Mouse (Mus musculus) midbrain, embryonic 10.5 days (tissue): Measurements from ENCODE around the gene Gucy2g. TPM values are rescaled to one million over a fixed set of nuclear protein-coding genes. Genes with fewer than 3 reads are reported as not detected.
"Not testable (repeated sequence)": the region's sequence is repeated elsewhere in the genome, so short reads cannot be mapped to it uniquely, and the experiment has no call there.

Experiments
- DNase-seq: peaks from one replicate; pipeline ENCODE4 v3.0.0-alpha.2; 2017; ENCODE audit warnings: low spot score
- H3K27ac ChIP-seq: fragments of 300-500 bp; sonication (generic); replicated peaks from 2 replicates; pipeline ENCODE4 v1.5.1; 2016; ENCODE audit warnings: mild to moderate bottlenecking
- H3K27me3 ChIP-seq: fragments of 300-500 bp; sonication (generic); 2 replicates; pipeline ENCODE4 v1.6.1; 2016; ENCODE audit warnings: low read depth, mild to moderate bottlenecking; ENCODE audit not compliant: poor library complexity, severe bottlenecking
- H3K36me3 ChIP-seq: fragments of 300-500 bp; sonication (generic); 2 replicates; pipeline ENCODE4 v1.6.1; 2016; ENCODE audit warnings: mild to moderate bottlenecking, moderate library complexity
- H3K4me1 ChIP-seq: fragments of 300-500 bp; sonication (generic); 2 replicates; pipeline ENCODE4 v1.6.1; 2016
- H3K4me3 ChIP-seq: fragments of 300-500 bp; sonication (generic); 2 replicates; pipeline ENCODE4 v1.5.1; 2016; ENCODE audit warnings: mild to moderate bottlenecking, moderate library complexity
- H3K9me3 ChIP-seq: fragments of 300-500 bp; sonication (generic); replicated peaks from 2 replicates; pipeline ENCODE4 v1.6.1; 2016; ENCODE audit warnings: mild to moderate bottlenecking
- WGBS: fragments of 180-500 bp; shearing (Covaris S2); methylation state at CpG from one replicate; pipeline ENCODE4 v1.1.7; 2016; 5-methylcytosine and 5-hydroxymethylcytosine counted together
- polyA plus RNA-seq: library from polyadenylated mRNA; unstranded; fragments of >200 nt; fragmentation: Nextera tagmentation; extraction: Ambion mirVana; gene quantifications from 2 replicates; pipeline ENCODE4 v1.2.1, GENCODE M21; 2016

Gene Gucy2g
- polyA plus RNA-seq, 1 experiment from 2014 or later = not detected

DNA sequence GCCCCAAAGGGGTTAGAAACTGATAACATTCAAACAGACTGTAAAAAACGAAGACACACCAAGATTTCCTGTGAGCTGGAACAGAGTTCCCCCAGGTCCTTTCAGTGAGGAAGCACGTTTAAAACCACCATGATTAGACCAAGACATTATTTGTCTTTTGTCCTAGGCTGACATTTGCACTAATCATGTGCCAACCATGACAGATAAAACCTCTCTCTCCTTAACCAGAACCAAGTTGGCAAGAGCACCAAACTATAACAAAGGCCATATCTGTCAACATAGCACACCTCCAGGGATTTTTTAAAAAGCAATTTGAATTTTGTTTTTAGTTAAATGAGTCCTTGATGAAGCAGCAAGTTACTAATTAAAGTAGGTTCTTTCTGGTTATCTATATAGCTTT, 73.3 kb downstream of the Gucy2g start:
- no peak for DNase-seq
- H3K4me3 ChIP-seq = no peak overlapping the region
- 80% methylated on average over 2 of the region's 2 CpGs for WGBS
- peaks cover 16% of the 10 kb centered on the region for H3K9me3 ChIP-seq
- no peaks in the 10 kb centered on the region for H3K36me3 ChIP-seq
- no peaks in the 10 kb centered on the region for H3K27me3 ChIP-seq
- H3K4me1 ChIP-seq = no peaks in the 10 kb centered on the region
- no peak overlapping the region for H3K27ac ChIP-seq

DNA sequence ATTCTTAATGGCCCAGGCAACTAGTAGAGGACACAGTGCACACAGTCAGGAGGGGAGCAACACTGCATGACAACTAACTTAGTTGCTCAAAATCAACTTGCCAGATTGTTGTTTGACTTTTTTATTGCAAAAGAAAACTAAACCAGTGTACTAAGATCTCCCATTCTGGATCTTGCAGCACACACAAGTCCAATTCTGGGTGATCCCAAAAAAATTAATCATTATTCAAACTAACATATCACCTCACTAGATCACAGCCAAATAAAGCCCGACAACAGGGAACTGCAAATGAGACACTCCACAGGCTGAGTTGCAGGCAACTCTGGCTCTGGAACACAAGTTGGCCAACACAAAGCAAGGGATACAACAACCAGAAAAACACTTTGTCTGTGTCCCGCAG, 74.3 kb downstream of the Gucy2g start:
- WGBS = 92% methylated on average over 2 of the region's 2 CpGs
- Histone ChIP-seq H3K27me3 (no peaks in the 10 kb centered on the region), H3K9me3 (peaks cover 16% of the 10 kb centered on the region), H3K4me3 (no peak overlapping the region), H3K36me3 (no peaks in the 10 kb centered on the region), H3K4me1 (peaks cover 5% of the 10 kb centered on the region), H3K27ac (no peak overlapping the region)
- no peak for DNase-seq

DNA sequence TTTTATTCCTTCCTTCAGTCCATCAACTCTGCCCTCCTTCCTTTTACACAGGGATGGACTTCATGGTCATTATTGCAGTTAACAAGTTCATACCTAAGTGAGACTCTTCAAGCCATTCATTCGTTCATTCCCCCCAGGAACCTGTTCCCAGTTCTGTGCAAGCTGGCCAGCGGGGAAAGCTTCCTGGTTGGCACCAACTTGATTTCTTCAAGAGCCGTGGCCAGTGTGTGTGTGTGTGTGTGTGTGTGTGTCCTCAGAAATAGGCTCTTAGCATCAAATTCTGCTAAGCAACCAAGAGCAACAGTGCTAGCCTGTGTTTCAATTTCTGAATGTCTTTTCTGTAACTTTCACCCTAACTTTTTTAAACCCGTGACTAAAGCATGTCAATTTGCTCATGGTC, 75.1 kb downstream of the Gucy2g start:
- Histone ChIP-seq H3K27ac (no peak overlapping the region), H3K27me3 (no peaks in the 10 kb centered on the region), H3K36me3 (no peaks in the 10 kb centered on the region), H3K4me1 (peaks cover 5% of the 10 kb centered on the region), H3K9me3 (peaks cover 16% of the 10 kb centered on the region), H3K4me3 (no peak overlapping the region)
- DNase-seq = no peak
- WGBS = 86% methylated on average over 4 of the region's 4 CpGs

DNA sequence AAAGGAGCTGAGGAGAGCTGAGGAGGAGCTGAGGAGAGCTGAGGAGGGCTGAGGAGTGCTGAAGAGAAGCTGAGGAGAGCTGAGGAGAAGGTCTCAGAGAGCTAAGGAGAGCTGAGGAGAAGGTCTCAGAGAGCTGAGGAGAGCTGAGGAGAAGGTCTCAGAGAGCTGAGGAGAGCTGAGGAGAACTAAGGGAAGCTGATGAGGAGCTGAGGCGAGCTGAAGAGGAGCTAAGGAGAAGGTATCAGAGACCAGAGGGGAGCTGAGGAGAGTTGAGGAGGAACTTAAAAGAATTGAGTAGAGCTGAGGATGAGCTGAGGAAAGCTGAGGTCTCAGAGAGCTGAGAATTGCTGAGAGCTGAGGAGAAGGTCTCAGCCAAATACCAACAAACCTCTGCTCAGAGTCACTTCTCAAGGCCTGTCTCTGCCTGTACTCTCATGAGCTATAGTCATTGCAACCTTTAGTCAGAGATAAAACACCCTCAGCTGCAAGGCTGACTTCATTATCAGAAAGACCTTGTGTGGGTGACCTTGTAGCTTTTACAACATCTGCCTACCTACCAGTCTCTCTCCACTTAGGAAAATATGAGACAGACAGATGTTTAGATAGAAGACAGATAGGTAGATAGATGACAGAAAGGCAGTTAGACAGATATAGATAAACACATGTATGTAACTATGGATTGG, 75.7 kb downstream of the Gucy2g start:
- WGBS = 85% methylated on average over 1 of the region's 1 CpGs
- peaks cover 11% of the 10 kb centered on the region for H3K9me3 ChIP-seq
- H3K4me3 ChIP-seq = no peak overlapping the region
- no peaks in the 10 kb centered on the region for H3K36me3 ChIP-seq
- H3K4me1 ChIP-seq = peaks cover 5% of the 10 kb centered on the region
- no peaks in the 10 kb centered on the region for H3K27me3 ChIP-seq
- no peak for DNase-seq
- H3K27ac ChIP-seq = no peak overlapping the region

DNA sequence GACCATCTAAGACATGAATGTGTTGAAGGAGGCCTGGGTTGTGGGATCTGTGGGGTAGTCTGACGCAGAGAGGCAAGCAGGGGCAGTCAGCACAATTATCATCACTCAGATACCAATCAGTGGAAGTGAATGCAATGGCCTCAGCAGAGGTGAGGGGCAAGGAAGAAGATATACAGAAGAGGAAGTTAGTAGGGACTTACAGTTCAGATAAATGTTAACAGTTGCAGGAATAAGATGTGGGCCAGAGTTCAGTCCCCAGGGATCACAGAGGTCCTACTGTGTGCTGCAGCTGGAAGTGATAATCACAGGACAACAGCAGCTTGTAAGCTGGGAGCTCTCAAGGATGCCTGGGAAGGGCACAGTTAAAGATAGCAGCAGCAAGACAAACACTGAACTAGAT, 76.9 kb downstream of the Gucy2g start:
- Histone ChIP-seq H3K4me1 (peaks cover 5% of the 10 kb centered on the region), H3K36me3 (no peaks in the 10 kb centered on the region)
- WGBS = 86% methylated on average over 1 of the region's 1 CpGs

DNA sequence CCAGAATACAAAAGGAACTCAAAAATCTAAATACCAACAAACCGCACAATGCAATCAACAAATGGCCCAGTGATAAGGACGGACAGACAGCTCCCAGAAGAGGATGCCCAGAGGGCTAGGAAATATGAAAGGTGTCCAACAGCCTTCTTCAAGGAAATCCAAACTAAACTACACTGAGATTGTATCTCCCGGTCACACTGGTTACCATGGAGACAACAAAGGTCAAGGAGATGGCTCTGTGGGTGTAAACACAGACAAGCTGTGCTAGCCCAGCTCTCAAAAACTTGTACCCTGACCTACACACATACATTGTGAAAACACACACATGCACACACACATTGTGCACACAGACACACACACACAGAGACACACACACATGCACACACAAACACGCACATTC, 78.8 kb downstream of the Gucy2g start:
- 80% methylated on average over 4 of the region's 4 CpGs for WGBS

More for the DNA sequence above, 76.9 kb downstream of the Gucy2g start:
- no peak for DNase-seq
- Histone ChIP-seq H3K9me3 (no peaks in the 10 kb centered on the region), H3K4me3 (no peak overlapping the region), H3K27ac (no peak overlapping the region), H3K27me3 (no peaks in the 10 kb centered on the region)

DNA sequence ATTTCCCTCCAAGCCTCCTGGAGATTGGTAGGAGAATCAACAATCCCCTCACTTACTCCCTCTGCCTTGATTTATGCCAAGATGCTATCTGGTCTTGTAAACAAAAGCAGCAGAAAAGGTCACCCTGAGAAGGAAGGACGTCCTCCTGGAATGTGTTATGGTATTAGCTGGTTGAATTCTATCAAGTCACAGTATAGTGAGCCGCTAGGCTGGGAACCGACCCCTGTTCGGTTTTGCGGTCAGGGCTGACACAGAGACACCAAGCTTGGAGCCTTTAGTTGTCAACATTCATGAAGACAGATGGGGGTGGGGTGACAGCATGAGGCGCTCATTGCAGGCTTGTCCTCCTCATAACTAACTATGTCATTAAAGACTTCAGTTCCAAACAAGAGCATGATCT, 81.2 kb downstream of the Gucy2g start:
- no peak for DNase-seq
- Histone ChIP-seq H3K9me3 (no peaks in the 10 kb centered on the region), H3K27ac (no peak overlapping the region), H3K36me3 (no peaks in the 10 kb centered on the region), H3K4me1 (peaks cover 5% of the 10 kb centered on the region), H3K4me3 (no peak overlapping the region), H3K27me3 (no peaks in the 10 kb centered on the region)
- 94% methylated on average over 6 of the region's 6 CpGs for WGBS

More for the DNA sequence above, 78.8 kb downstream of the Gucy2g start:
- DNase-seq = no peak
- H3K4me3 ChIP-seq = no peak overlapping the region
- H3K27me3 ChIP-seq = no peaks in the 10 kb centered on the region
- H3K4me1 ChIP-seq = peaks cover 5% of the 10 kb centered on the region
- H3K27ac ChIP-seq = peak overlapping the region; percentile 34; the same call in 1 of the 2 replicates
- H3K9me3 ChIP-seq = no peaks in the 10 kb centered on the region
- H3K36me3 ChIP-seq = no peaks in the 10 kb centered on the region

DNA sequence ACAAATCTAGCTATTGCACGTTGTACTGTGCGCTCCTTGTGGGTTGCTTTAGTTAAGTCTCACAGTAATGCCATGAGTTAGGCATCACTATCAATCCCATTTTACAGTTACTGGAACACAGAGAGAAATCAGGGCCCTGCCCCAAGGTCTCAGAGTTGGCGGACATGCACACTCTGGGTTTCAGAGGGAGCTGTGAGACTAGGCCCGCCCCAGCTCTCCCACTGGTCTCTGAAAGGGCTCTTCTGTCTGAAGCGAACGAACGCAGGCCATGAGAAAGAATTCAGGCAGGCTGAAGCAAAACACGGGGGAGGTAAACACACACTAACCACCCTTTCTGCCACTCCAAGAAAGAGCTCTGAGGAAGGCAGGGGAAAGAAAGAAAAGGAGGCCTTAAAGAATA, 82.4 kb downstream of the Gucy2g start:
- DNase-seq = no peak
- Histone ChIP-seq H3K9me3 (no peaks in the 10 kb centered on the region), H3K27ac (peak overlapping the region; percentile 30; the same call in 1 of the 2 replicates), H3K4me1 (peaks cover 5% of the 10 kb centered on the region), H3K27me3 (no peaks in the 10 kb centered on the region), H3K4me3 (no peak overlapping the region), H3K36me3 (no peaks in the 10 kb centered on the region)
- 71% methylated on average over 8 of the region's 8 CpGs for WGBS

DNA sequence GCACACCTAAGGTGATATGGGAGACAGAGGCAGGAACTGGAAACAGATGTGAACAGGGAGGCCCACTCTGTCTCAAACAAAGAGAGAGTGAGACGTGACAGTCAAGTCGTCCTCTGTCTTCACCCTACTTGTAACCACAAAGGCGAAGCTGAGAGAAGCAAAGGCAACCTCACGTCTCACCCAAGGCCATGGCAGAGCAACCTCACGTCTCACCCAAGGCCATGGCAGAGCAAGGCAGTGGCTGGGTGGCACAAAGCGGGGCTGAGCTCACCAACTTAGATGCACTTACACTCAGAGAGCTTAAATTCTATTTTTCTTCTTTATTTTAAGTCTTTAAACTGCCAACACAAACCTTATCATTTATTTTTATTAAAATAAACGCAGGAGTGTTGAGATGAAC, 84.0 kb downstream of the Gucy2g start:
- Histone ChIP-seq H3K27me3 (no peaks in the 10 kb centered on the region), H3K4me3 (no peak overlapping the region), H3K36me3 (no peaks in the 10 kb centered on the region), H3K4me1 (peaks cover under 1% of the 10 kb centered on the region; the same call in 1 of the 2 replicates), H3K27ac (no peak overlapping the region), H3K9me3 (no peaks in the 10 kb centered on the region)
- WGBS = 83% methylated on average over 7 of the region's 7 CpGs
- no peak for DNase-seq

DNA sequence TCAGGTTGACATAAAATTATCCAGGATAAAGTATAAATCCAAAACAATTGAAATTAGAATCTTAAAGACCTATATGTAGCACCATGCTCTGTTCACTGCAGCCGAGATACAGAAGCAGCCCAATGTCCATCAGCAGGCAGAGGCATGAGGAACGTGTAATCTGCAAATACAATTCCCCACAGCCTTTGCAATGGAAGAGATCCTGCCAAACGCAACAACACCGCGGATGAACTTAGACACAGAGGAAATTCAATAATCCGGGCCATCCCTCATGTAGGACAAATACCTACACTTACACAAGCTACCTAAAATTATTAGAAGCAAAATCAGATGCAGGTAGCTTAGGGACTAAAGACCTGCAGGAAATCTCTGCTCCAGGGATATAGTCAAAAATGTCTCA, 88.1 kb downstream of the Gucy2g start:
- H3K27me3 ChIP-seq = no peaks in the 10 kb centered on the region
- DNase-seq = no peak
- no peaks in the 10 kb centered on the region for H3K36me3 ChIP-seq
- H3K9me3 ChIP-seq = peaks cover 5% of the 10 kb centered on the region; the same call in 1 of the 2 replicates
- H3K4me3 ChIP-seq = no peak overlapping the region
- H3K27ac ChIP-seq = no peak overlapping the region
- 93% methylated on average over 6 of the region's 6 CpGs for WGBS
- H3K4me1 ChIP-seq = no peaks in the 10 kb centered on the region

DNA sequence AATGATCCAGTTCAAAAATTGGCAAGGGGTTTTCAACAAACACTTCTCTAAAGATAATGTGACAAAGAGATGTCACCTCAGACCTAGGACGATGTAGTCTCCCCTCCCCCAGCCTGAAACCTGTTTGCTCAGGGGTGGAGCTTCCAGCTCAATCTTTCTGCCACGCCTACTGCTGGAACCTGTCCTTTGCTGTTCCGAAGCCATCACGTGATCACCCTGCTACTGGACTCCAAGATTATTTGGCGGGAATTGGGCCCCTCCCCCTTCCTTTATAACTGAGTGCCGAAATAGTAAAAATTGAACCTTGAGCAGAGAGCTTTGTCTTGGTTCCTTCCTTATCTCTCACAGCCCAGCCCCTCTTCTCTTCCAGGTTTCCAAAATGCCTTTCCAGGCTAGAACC, 88.8 kb downstream of the Gucy2g start:
- not testable (repeated sequence) for H3K27me3 ChIP-seq, H3K9me3 ChIP-seq, H3K4me1 ChIP-seq, H3K4me3 ChIP-seq, H3K36me3 ChIP-seq, DNase-seq, H3K27ac ChIP-seq
- 80% methylated on average over 6 of the region's 6 CpGs for WGBS

DNA sequence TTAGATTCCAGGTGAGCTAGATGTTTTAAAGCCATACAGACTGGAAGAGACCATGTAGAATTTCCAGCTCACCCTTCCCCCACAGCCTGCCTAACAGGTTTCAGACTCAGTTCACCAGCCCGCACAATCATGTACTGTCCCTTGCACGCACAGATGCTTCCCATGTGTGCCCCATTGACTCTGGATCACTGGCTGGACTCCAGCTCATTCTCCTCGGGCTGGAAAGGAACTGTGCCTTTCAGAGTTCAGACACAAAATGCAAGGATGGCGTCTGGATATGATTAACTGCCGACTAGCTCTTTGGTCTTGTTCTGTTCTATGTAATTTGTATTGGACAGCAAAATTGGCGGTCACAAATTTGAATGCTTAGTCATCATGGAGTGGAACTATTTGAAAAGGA, 91.4 kb downstream of the Gucy2g start:
- Histone ChIP-seq H3K9me3 (peaks cover 5% of the 10 kb centered on the region; the same call in 1 of the 2 replicates), H3K27ac (no peak overlapping the region), H3K4me3 (no peak overlapping the region), H3K27me3 (no peaks in the 10 kb centered on the region), H3K4me1 (peaks cover 20% of the 10 kb centered on the region), H3K36me3 (no peaks in the 10 kb centered on the region)
- no peak for DNase-seq
- 83% methylated on average over 6 of the region's 6 CpGs for WGBS

DNA sequence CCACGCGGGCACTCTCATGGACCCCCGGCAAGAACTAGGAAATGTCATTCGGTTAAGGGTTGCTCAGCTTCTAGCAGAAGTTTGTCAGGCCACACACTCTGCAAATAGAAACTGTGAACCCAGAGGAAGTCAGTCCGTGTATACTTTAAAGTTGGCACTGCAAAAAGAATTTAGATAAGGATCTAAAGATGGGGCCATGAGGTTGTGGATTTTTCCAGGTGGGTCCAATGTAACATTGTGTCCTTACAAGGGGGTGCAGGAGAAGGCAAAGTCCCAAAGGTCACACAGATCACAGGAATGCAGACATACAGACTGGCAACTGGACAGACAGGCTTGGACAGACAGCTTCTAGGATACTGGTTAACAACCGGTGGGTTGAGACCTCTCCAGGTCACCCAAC, 92.9 kb downstream of the Gucy2g start:
- H3K36me3 ChIP-seq = no peaks in the 10 kb centered on the region
- H3K4me1 ChIP-seq = peaks cover 36% of the 10 kb centered on the region
- H3K27me3 ChIP-seq = no peaks in the 10 kb centered on the region
- H3K27ac ChIP-seq = peak overlapping the region; percentile 57; the same call in 1 of the 2 replicates
- 92% methylated on average over 6 of the region's 6 CpGs for WGBS
- H3K9me3 ChIP-seq = peaks cover 5% of the 10 kb centered on the region; the same call in 1 of the 2 replicates
- no peak overlapping the region for H3K4me3 ChIP-seq
- no peak for DNase-seq
